Mouse (Mus musculus): ENCODE measurements around the gene Tekt1. TPM values are rescaled to one million over a fixed set of nuclear protein-coding genes. Genes with fewer than 3 reads are reported as not detected.
A peak's percentile ranks its signal among the peaks of the same experiment; 100 is the strongest.

Gene Tekt1
- total and polyA plus RNA-seq, 2 experiments from 2014 or later, result 2.3 to 8.3 TPM

GRCm38 (mm10) chr11:72393243-72393642 lies 31.0 kb upstream of the Tekt1 start:
- Histone ChIP-seq H3K27me3 (ENCODE audit: insufficient read depth, low read length) (no peaks in the 10 kb centered on the region), H3K27ac (no peak overlapping the region), H3K9ac (replicated peaks; ENCODE audit: low read length) (no peak overlapping the region), H3K4me2 (ENCODE audit: low read depth, low read length) (no peak overlapping the region), H3K9me3 (ENCODE audit: low read length) (no peaks in the 10 kb centered on the region), H3K4me3 (ENCODE audit: low read length) (no peak overlapping the region), H3K4me1 (ENCODE audit: insufficient read depth, low read length) (no peaks in the 10 kb centered on the region), H3K36me3 (ENCODE audit: insufficient read depth, low read length) (no peaks in the 10 kb centered on the region)
- TF ChIP-seq CTCF (IDR thresholded peaks at IDR 0.05; ENCODE audit: low read depth), result no peak
- no peak for ATAC-seq
- no peak for DNase-seq (ENCODE audit: low spot score)
- 83% methylated on average over 3 of the region's 3 CpGs for WGBS

DNA sequence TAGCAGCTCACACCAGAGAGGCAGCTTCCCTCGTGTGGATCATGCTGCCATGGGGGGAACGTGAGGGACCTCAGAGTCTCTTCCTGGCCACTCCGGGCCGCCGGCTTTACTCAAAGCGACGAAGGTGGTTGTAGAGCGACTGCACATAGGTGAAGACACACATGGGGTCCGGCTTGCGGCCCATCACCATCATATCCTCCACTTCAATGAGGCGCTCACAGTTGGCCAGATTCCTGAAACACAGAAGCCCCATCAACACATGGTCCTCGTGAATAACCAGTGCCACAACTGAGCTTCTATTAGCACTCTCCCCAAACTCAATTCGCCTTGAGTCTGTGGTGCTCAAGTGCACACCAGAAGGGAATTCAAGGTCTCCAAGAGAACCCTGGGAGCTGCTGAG lies 28.9 kb upstream of the Tekt1 start:
- no peak for TF ChIP-seq CTCF (IDR thresholded peaks at IDR 0.05; ENCODE audit: low read depth)
- Histone ChIP-seq H3K4me3 (ENCODE audit: low read length) (no peak overlapping the region), H3K9ac (replicated peaks; ENCODE audit: low read length) (no peak overlapping the region), H3K27ac (no peak overlapping the region), H3K27me3 (ENCODE audit: insufficient read depth, low read length) (no peaks in the 10 kb centered on the region), H3K36me3 (ENCODE audit: insufficient read depth, low read length) (no peaks in the 10 kb centered on the region), H3K4me2 (ENCODE audit: low read depth, low read length) (no peak overlapping the region), H3K4me1 (ENCODE audit: insufficient read depth, low read length) (no peaks in the 10 kb centered on the region), H3K9me3 (ENCODE audit: low read length) (no peaks in the 10 kb centered on the region)
- WGBS, result 93% methylated on average over 13 of the region's 13 CpGs
- DNase-seq (ENCODE audit: low spot score), result no peak
- no peak for ATAC-seq

DNA sequence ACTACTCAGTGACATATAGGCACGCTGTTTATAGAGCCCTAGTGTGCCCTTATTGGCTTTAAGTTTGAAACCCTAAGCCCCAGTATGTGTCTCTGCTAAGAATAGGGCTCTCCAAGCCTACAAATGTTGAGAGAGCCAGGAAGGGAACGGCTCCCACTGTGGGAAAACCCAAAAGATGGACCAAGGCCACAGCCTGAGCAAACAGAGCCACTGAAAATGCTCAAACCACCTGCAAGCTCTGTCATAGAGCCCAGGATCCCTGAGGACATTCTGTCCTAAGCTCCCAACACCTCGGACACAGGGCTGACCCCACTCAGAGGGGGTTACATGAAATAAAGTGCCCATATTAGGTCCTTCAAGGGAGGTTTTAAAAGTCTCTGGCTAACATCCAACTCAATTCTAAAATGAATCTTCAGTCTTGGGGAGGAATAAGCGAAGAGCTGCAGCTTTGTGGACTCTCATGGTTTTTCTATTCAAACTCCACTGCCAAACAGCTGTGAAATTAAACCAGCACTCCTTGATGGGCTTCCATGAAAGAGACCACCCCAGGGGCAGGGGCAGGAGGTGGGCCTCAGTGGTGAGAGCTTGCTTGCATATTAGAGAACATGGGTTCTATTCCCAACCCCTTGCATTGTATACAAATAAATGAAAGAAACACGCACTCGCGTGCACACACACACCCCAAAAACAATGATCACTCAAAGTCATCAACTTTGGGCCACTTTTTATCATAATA lies 27.3 kb upstream of the Tekt1 start:
- Histone ChIP-seq H3K4me1 (ENCODE audit: insufficient read depth, low read length) (no peaks in the 10 kb centered on the region), H3K27ac (no peak overlapping the region), H3K4me3 (ENCODE audit: low read length) (no peak overlapping the region), H3K27me3 (ENCODE audit: insufficient read depth, low read length) (no peaks in the 10 kb centered on the region), H3K36me3 (ENCODE audit: insufficient read depth, low read length) (no peaks in the 10 kb centered on the region), H3K9me3 (ENCODE audit: low read length) (no peaks in the 10 kb centered on the region), H3K9ac (replicated peaks; ENCODE audit: low read length) (no peak overlapping the region), H3K4me2 (ENCODE audit: low read depth, low read length) (no peak overlapping the region)
- 79% methylated on average over 7 of the region's 7 CpGs for WGBS
- no peak for TF ChIP-seq CTCF (IDR thresholded peaks at IDR 0.05; ENCODE audit: low read depth)
- DNase-seq (ENCODE audit: low spot score) (no peak), ATAC-seq (no peak)

- H3K4me1 ChIP-seq (ENCODE audit: insufficient read depth, low read length), result no peaks in the 10 kb centered on the region
- 94% methylated on average over 6 of the region's 6 CpGs for WGBS
- H3K4me3 ChIP-seq (ENCODE audit: low read length), result no peak overlapping the region
- no peak overlapping the region for H3K27ac ChIP-seq
- ATAC-seq (no peak), DNase-seq (ENCODE audit: low spot score) (no peak)
- H3K9ac ChIP-seq (replicated peaks; ENCODE audit: low read length), result no peak overlapping the region
- TF ChIP-seq CTCF (IDR thresholded peaks at IDR 0.05; ENCODE audit: low read depth), result no peak
- no peaks in the 10 kb centered on the region for H3K9me3 ChIP-seq (ENCODE audit: low read length)
- H3K36me3 ChIP-seq (ENCODE audit: insufficient read depth, low read length), result no peaks in the 10 kb centered on the region
- H3K27me3 ChIP-seq (ENCODE audit: insufficient read depth, low read length), result no peaks in the 10 kb centered on the region
- H3K4me2 ChIP-seq (ENCODE audit: low read depth, low read length), result no peak overlapping the region
Measured at GRCm38 (mm10) chr11:72388113-72388529, 25.9 kb upstream of the Tekt1 start.

DNA sequence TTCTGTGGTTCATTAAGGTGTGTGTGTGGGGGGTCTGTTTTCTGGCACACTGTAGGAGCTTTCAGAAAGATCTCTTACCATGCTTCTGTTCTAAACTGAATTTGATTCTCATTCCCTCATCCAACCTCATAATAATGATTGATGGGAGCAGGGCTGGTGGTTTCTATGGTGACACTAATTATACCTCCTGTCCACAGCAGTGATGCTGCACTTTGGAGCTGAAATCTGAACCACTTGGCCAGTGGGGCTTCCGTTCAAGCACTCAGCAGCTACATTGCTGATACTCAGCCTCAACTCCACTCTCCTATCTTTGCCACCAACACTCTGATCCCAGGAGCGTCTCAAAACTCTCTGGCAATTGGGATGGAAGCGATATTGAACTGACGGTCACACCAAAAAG lies 17.1 kb upstream of the Tekt1 start:
- H3K36me3 ChIP-seq (ENCODE audit: insufficient read depth, low read length), result no peaks in the 10 kb centered on the region
- no peak overlapping the region for H3K9ac ChIP-seq (replicated peaks; ENCODE audit: low read length)
- 71% methylated on average over 4 of the region's 4 CpGs for WGBS
- peak; percentile 19 for DNase-seq (ENCODE audit: low spot score)
- H3K4me2 ChIP-seq (ENCODE audit: low read depth, low read length), result no peak overlapping the region
- H3K27me3 ChIP-seq (ENCODE audit: insufficient read depth, low read length), result no peaks in the 10 kb centered on the region
- no peak for TF ChIP-seq CTCF (IDR thresholded peaks at IDR 0.05; ENCODE audit: low read depth)
- no peaks in the 10 kb centered on the region for H3K4me1 ChIP-seq (ENCODE audit: insufficient read depth, low read length)
- no peaks in the 10 kb centered on the region for H3K9me3 ChIP-seq (ENCODE audit: low read length)
- ATAC-seq, result no peak
- no peak overlapping the region for H3K27ac ChIP-seq
- H3K4me3 ChIP-seq (ENCODE audit: low read length), result no peak overlapping the region

DNA sequence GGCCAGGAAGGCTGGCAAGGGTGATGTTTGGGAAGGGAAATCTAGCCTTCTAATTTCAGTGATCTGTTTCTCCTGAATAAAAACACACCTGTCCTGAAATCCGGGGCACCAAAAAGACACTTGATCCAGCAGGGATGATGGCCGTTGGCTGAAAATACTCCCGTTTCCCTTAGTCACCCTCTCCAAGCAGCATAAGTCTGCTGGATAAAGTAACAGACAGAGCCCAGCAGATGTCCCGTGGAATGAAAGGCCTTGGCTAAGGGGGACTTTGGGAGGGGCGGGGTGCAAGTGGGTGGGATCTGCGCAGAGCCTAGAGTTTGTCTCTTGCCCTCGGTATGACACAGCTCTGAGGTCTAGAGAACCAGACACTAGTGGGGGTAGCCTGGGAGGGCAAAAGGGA lies 16.0 kb upstream of the Tekt1 start:
- WGBS, result 72% methylated on average over 7 of the region's 7 CpGs
- ATAC-seq, result no peak
- H3K36me3 ChIP-seq (ENCODE audit: insufficient read depth, low read length), result no peaks in the 10 kb centered on the region

GRCm38 (mm10) chr11:72376562-72376961 lies 14.3 kb upstream of the Tekt1 start:
- Histone ChIP-seq H3K4me2 (ENCODE audit: low read depth, low read length) (no peak overlapping the region), H3K27me3 (ENCODE audit: insufficient read depth, low read length) (no peaks in the 10 kb centered on the region), H3K4me1 (ENCODE audit: insufficient read depth, low read length) (no peaks in the 10 kb centered on the region), H3K27ac (no peak overlapping the region), H3K9me3 (ENCODE audit: low read length) (no peaks in the 10 kb centered on the region), H3K9ac (replicated peaks; ENCODE audit: low read length) (no peak overlapping the region), H3K36me3 (ENCODE audit: insufficient read depth, low read length) (no peaks in the 10 kb centered on the region), H3K4me3 (ENCODE audit: low read length) (no peak overlapping the region)
- no peak for DNase-seq (ENCODE audit: low spot score)
- no peak for ATAC-seq
- no peak for TF ChIP-seq CTCF (IDR thresholded peaks at IDR 0.05; ENCODE audit: low read depth)
- WGBS, result 76% methylated on average over 2 of the region's 2 CpGs

More for the DNA sequence above, 16.0 kb upstream of the Tekt1 start:
- no peaks in the 10 kb centered on the region for H3K9me3 ChIP-seq (ENCODE audit: low read length)
- no peak overlapping the region for H3K4me3 ChIP-seq (ENCODE audit: low read length)
- H3K27ac ChIP-seq, result no peak overlapping the region
- no peak for DNase-seq (ENCODE audit: low spot score)
- no peaks in the 10 kb centered on the region for H3K4me1 ChIP-seq (ENCODE audit: insufficient read depth, low read length)
- no peaks in the 10 kb centered on the region for H3K27me3 ChIP-seq (ENCODE audit: insufficient read depth, low read length)
- TF ChIP-seq CTCF (IDR thresholded peaks at IDR 0.05; ENCODE audit: low read depth), result no peak
- no peak overlapping the region for H3K4me2 ChIP-seq (ENCODE audit: low read depth, low read length)
- H3K9ac ChIP-seq (replicated peaks; ENCODE audit: low read length), result no peak overlapping the region
